Mouse (Mus musculus) midbrain, embryonic 14.5 days (tissue): ENCODE data around the gene Dnajb13. TPM values are rescaled to one million over a fixed set of nuclear protein-coding genes. Genes with fewer than 3 reads are reported as not detected.

Experiments
- ATAC-seq: fragments of 200-750 bp; cut with Nextera tagmentation; 2 replicates; pipeline ENCODE4 v1.8.0; 2017; ENCODE audit warnings: moderate number of reproducible peaks, moderate library complexity; ENCODE audit not compliant: low FRiP score, low TSS enrichment
- DNase-seq: peaks from one replicate; pipeline ENCODE4 v3.0.0-alpha.2; 2015
- H3K27ac ChIP-seq: fragments of 300-500 bp; sonication (generic); replicated peaks from 2 replicates; pipeline ENCODE4 v1.5.1; 2014; ENCODE audit warnings: mild to moderate bottlenecking, low read depth, low read length, moderate library complexity
- H3K27me3 ChIP-seq: fragments of 300-500 bp; sonication (generic); 2 replicates; pipeline ENCODE4 v1.6.1; 2014; ENCODE audit warnings: low read length, control low read depth, mixed read lengths; ENCODE audit not compliant: control insufficient read depth, insufficient read depth
- H3K36me3 ChIP-seq: fragments of 300-500 bp; sonication (generic); 2 replicates; pipeline ENCODE4 v1.6.1; 2014; ENCODE audit warnings: low read length, control low read depth; ENCODE audit not compliant: control insufficient read depth, insufficient read depth
- H3K4me1 ChIP-seq: fragments of 300-500 bp; sonication (generic); 2 replicates; pipeline ENCODE4 v1.6.1; 2014; ENCODE audit warnings: mild to moderate bottlenecking, antibody characterized with exemption, low read length, control low read depth; ENCODE audit not compliant: control insufficient read depth, insufficient read depth
- H3K4me2 ChIP-seq: fragments of 300-500 bp; sonication (generic); 2 replicates; pipeline ENCODE4 v1.6.1; 2014; ENCODE audit warnings: mild to moderate bottlenecking, low read length, moderate library complexity
- H3K4me3 ChIP-seq: fragments of 300-500 bp; sonication (generic); replicated peaks from 2 replicates; pipeline ENCODE4 v1.5.1; 2014; ENCODE audit warnings: low read depth, low read length
- H3K9ac ChIP-seq: fragments of 300-500 bp; sonication (generic); replicated peaks from 2 replicates; pipeline ENCODE4 v1.6.1; 2014; ENCODE audit warnings: mild to moderate bottlenecking, low read length, moderate library complexity
- H3K9me3 ChIP-seq: fragments of 300-500 bp; sonication (generic); 2 replicates; pipeline ENCODE4 v1.6.1; 2016; ENCODE audit warnings: low read length, control low read depth, mixed read lengths; ENCODE audit not compliant: control insufficient read depth
- WGBS: fragments of 180-500 bp; shearing (Covaris S2); extraction: QIAGEN DNeasy Blood & Tissue Kit; methylation state at CpG from one replicate; pipeline ENCODE4 v1.1.7; 2014; 5-methylcytosine and 5-hydroxymethylcytosine counted together
- polyA plus RNA-seq: library from polyadenylated mRNA; unstranded; fragments of >200 nt; fragmentation: Nextera tagmentation; extraction: Ambion mirVana; gene quantifications from 2 replicates; pipeline ENCODE4 v1.2.1, GENCODE M21; 2014

Dnajb13 gene
- polyA plus RNA-seq: 2.0 and 3.7 TPM in 2 replicates

DNA sequence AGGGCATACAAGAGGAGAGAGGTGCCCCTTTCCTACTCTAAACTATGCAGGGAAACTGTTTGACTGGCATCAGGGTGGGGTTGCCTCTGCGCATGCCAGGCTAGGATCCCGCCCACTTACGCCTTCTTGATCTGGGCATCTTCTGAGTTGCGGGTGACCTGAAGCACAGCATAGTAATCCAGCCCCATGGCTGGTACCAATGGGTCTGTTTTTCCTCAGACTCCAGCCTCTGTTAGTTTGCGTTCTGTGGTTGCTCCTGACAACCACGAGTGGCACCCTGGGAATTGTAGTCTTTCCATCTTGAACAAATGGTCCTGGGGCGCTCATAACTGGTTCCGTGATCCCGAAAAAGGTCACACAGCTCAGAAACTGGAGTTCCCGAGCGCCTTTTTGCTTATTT, at the start of gene Dnajb13:
TSS of gene Dnajb13 (minus strand) at position 388 of the 400 bp plus-strand sequence.
- Histone ChIP-seq H3K4me3 (no peak within 1 kb of the TSS), H3K9me3 (no peaks in the 10 kb centered on the region), H3K4me1 (no peaks in the 10 kb centered on the region), H3K4me2 (peak within 1 kb of the TSS; percentile 28; the same call in 1 of the 2 replicates), H3K9ac (no peak within 1 kb of the TSS), H3K36me3 (no peaks in the 10 kb centered on the region), H3K27ac (no peak within 1 kb of the TSS), H3K27me3 (no peaks in the 10 kb centered on the region)
- peak; percentile 71 for DNase-seq
- no peak for ATAC-seq
- WGBS: 45% methylated on average over 11 of the region's 11 CpGs

DNA sequence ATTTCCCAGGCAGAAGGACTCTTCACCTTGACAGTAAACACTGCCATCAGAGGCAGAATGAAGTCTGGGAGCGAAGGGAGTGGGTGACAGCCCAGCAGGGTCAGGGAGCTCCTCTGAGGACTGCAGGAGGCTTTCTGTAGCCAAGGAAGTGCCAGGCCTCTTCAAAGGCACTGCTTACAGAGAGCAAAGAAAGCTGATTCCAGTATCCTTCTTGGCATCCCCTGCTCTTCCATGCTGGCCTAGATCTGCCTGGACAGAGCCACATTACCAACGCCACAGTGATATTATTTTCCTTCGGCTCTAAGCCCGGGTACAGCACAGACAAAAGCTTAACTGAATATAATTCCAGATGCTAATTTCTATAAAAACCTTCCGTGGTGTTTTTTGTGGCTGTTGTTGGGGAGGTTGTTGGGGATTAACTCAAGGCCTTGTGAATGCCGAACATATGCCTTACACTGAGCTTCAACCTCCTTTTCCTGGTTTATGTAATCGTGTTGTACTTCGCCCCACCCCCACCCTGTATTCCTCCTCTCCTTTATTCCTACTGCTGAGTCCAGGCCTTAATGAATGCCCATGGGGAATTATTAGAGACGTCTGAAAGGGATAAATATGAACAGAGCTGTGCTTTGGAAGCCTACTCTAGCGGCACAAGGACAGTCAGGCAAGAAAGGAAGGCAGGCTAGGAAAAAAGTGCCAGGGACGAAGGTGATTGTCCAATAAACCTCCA, 47.3 kb upstream of the Dnajb13 start:
- Histone ChIP-seq H3K4me1 (peaks cover 12% of the 10 kb centered on the region; the same call in 1 of the 2 replicates), H3K27ac (peak overlapping the region; percentile 83), H3K9ac (peak overlapping the region; percentile 12; the same call in 1 of the 2 replicates), H3K36me3 (0 out of 2 replicates have a peak, but pooled peaks cover 3% of the 10 kb centered on the region), H3K4me2 (no peak overlapping the region), H3K4me3 (no peak overlapping the region), H3K9me3 (no peaks in the 10 kb centered on the region), H3K27me3 (no peaks in the 10 kb centered on the region)
- peak; percentile 70; the same call in 1 of the 2 replicates for ATAC-seq
- peak; percentile 65 for DNase-seq
- 52% methylated on average over 11 of the region's 11 CpGs for WGBS

DNA sequence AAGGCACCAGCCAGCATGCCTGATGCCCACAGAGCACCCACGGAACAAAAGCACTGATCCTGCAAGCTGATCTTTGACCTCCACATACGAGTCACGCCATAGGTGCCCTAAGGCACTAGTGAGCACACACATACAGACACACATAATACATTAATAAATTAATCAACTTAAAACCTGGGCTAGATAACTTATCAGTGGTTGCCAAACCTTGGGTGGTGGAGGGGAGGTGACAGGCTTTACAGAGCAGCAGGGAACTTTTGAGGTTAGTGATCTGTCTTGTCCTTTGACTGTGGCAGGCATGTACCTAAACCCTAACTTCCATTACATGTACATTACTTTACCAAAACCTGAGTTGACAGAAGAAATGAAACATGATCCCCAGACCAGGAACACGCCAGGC, 44.6 kb upstream of the Dnajb13 start:
- peaks cover 21% of the 10 kb centered on the region; the same call in 1 of the 2 replicates for H3K4me1 ChIP-seq
- no peaks in the 10 kb centered on the region for H3K27me3 ChIP-seq
- H3K36me3 ChIP-seq: 0 out of 2 replicates have a peak, but pooled peaks cover 3% of the 10 kb centered on the region
- WGBS: 85% methylated on average over 4 of the region's 4 CpGs
- no peak overlapping the region for H3K27ac ChIP-seq
- H3K4me2 ChIP-seq: no peak overlapping the region
- no peaks in the 10 kb centered on the region for H3K9me3 ChIP-seq
- ATAC-seq (no peak), DNase-seq (no peak)
- no peak overlapping the region for H3K9ac ChIP-seq
- H3K4me3 ChIP-seq: no peak overlapping the region

DNA sequence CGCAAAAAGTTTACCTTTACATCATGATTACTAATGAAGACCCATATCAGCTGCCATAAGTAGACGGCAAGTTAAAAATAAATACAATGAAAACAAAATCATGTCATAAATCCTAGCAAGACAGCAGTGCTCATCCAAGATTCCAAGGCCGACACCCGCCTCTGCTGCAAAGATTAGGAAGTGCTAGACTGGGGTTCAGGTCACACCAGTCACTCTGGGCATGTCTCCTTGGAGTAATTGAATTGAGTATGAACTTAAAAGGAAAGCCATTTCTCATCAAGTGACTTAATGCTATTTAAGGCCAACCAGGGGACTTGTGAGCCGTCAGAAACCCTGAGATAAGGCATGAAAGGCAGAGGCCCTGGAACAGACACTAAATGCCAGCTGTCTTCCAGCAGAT, 42.5 kb upstream of the Dnajb13 start:
- DNase-seq (no peak), ATAC-seq (no peak)
- H3K27ac ChIP-seq: no peak overlapping the region
- 91% methylated on average over 5 of the region's 5 CpGs for WGBS
- no peak overlapping the region for H3K9ac ChIP-seq
- H3K36me3 ChIP-seq: 0 out of 2 replicates have a peak, but pooled peaks cover 6% of the 10 kb centered on the region
- no peaks in the 10 kb centered on the region for H3K27me3 ChIP-seq
- no peaks in the 10 kb centered on the region for H3K9me3 ChIP-seq
- no peak overlapping the region for H3K4me2 ChIP-seq
- H3K4me1 ChIP-seq: peaks cover 14% of the 10 kb centered on the region; the same call in 1 of the 2 replicates
- no peak overlapping the region for H3K4me3 ChIP-seq

DNA sequence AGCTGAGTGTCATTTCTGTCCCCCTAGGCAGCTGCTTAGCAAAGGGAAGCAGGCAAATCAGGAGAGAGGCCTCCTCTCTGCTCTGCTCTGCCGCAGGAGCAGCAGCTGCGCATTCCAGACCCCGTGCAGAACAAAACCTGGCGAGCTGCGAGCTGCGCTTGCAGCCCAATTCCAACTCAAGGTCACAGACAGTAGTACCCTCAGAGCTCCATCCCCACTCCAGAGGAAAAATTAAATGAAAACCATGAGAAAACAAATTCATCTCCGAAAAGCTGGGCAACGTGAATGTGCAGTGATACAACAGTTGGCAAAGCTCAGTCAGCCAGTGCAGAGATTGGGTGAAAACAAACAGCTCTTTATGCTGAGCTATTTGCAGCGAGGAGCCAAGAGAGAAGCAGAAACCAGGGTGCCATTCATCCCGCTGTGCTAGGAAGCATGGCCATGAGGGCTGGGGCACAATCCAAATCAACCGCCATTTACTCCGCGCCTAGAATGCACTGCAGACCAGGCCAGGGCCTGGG, 40.7 kb upstream of the Dnajb13 start:
- peak overlapping the region; percentile 90 for H3K27ac ChIP-seq
- peaks cover 9% of the 10 kb centered on the region; the same call in 1 of the 2 replicates for H3K4me1 ChIP-seq
- H3K27me3 ChIP-seq: no peaks in the 10 kb centered on the region
- peak; percentile 62; the same call in 1 of the 2 replicates for ATAC-seq
- 0 out of 2 replicates have a peak, but pooled peaks cover 6% of the 10 kb centered on the region for H3K36me3 ChIP-seq
- no peak overlapping the region for H3K4me3 ChIP-seq
- DNase-seq: peak; percentile 74
- H3K9me3 ChIP-seq: no peaks in the 10 kb centered on the region
- 21% methylated on average over 13 of the region's 13 CpGs for WGBS
- peak overlapping the region; percentile 27; the same call in 1 of the 2 replicates for H3K9ac ChIP-seq
- peak overlapping the region; percentile 29; the same call in 1 of the 2 replicates for H3K4me2 ChIP-seq

DNA sequence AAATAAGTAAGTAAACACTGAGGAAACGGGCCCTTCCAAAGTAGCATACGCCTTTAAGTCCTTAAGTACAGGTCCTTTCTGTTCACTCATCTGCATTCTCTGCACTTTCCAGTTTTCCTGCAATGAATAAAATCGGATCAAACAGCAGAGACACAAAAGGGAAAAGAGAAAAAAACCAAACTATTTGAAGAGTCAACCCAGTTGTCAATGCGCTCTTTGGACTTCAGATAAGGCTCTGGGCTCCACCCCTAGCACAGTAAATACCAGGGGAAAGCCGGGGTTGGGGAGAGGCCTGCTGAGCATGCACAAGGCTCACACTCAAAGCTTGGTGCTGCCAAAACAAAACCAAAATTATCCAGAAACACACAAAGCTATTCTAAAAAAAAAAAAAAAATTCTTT, 40.2 kb upstream of the Dnajb13 start:
- no peak overlapping the region for H3K4me3 ChIP-seq
- no peaks in the 10 kb centered on the region for H3K27me3 ChIP-seq
- H3K9me3 ChIP-seq: no peaks in the 10 kb centered on the region
- peak; percentile 33 for DNase-seq
- H3K9ac ChIP-seq: no peak overlapping the region; the same call in 1 of the 2 replicates
- peak overlapping the region; percentile 90 for H3K27ac ChIP-seq
- 49% methylated on average over 5 of the region's 5 CpGs for WGBS
- H3K4me1 ChIP-seq: peaks cover 9% of the 10 kb centered on the region; the same call in 1 of the 2 replicates
- ATAC-seq: no peak
- H3K4me2 ChIP-seq: no peak overlapping the region
- H3K36me3 ChIP-seq: 0 out of 2 replicates have a peak, but pooled peaks cover 6% of the 10 kb centered on the region

DNA sequence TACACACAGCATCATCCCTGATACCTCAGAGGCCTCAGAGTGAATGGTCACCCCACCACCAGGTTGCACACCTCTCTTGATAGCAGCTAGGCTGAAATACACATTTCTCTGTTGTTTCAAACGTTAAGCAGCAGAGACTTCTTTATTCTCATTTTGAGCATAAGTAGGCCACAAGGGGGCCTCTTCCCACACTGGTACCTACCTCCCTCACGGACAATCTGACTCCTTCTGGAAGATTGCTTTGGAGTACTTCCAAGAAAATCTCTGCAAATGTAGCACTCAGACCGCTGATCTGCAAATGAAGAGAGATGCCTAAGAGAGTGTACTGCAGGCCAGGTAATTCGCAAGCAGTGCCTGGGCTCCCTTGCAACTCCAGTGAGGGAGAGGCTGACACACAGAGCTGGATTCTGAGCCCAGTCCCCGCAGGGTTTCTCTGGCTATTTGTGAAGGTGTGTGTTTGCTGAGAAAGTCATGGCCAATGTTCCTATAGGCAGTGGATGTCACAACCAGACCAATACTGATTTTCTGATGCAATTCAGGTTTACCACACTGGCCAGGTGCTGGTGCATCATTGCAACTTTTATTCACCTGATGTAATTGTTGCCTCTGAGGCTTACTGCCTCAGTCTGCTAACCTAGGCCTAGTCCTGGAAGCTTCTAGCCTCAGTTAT, 35.7 kb upstream of the Dnajb13 start:
- Histone ChIP-seq H3K4me1 (peaks cover 5% of the 10 kb centered on the region; the same call in 1 of the 2 replicates), H3K36me3 (peaks cover 18% of the 10 kb centered on the region), H3K9me3 (no peaks in the 10 kb centered on the region), H3K27me3 (no peaks in the 10 kb centered on the region), H3K27ac (no peak overlapping the region), H3K9ac (no peak overlapping the region), H3K4me3 (no peak overlapping the region), H3K4me2 (no peak overlapping the region)
- 66% methylated on average over 5 of the region's 5 CpGs for WGBS
- ATAC-seq (no peak), DNase-seq (peak; percentile 62)

DNA sequence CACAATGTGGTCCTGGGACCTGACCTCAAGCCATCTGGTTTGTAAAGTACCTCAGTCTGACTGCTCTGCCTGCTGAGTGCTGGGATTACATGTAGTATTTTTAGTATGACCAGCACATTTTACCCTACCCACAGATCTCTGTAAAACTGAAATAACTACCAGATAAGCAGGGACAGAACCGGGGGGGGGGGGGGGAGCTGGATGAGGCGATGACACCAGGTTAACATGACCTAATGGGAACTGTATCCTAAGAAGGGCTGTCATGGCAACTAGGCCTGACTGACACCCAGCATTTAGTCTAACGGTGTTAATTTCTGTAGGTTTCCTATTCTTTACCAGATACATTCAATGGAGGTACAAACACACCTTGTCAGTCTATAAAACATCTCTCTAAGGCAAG, 35.0 kb upstream of the Dnajb13 start:
- ATAC-seq (no peak), DNase-seq (no peak)
- Histone ChIP-seq H3K36me3 (peaks cover 18% of the 10 kb centered on the region), H3K4me3 (no peak overlapping the region), H3K4me2 (no peak overlapping the region), H3K27me3 (no peaks in the 10 kb centered on the region), H3K4me1 (no peaks in the 10 kb centered on the region), H3K9me3 (no peaks in the 10 kb centered on the region), H3K9ac (no peak overlapping the region), H3K27ac (no peak overlapping the region)
- 84% methylated on average over 3 of the region's 3 CpGs for WGBS
